9 mouse cellular contexts compared by ENCODE assay signal in the genomic region with DNA sequence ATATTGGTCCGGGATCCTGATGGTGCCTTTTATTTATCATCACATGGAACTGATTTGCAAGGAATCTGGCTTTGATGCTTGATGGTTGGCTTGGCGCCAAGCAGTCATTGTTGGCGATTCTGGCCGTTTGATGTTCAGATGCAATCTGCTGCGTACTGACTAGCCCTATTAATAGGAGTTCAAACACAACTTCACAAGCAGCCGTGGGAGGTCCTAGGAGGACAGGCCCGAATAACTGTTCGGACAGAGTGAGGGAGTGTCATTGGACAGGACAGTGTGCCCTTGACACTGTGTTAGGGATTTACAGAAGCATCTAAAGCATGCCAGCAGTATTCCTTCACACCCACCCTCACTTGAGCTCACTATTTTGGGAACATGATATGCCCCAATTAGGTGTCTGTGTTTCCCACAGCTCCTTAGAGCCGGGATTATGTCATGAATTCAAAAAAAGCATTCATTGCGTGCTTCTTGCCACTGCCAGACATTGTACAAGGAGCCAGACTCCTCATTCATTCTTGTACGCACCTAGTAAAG. TPM values are rescaled to one million over a fixed set of nuclear protein-coding genes. Genes with fewer than 3 reads are reported as not detected.
DNase-seq lines count a peak whose midpoint lies in the region; ATAC-seq lines count a peak whose summit lies in the region.
"Had no signal": no experiment of that assay in that cellular context is flagged by ENCODE, and none has a peak within 500 bp of the region (broad histone marks: within the 10 kb centered on the region; RNA-seq: fewer than 3 reads in every experiment).

No protein-coding gene starts in this region.

- 60% methylated on average over 11 of the region's 11 CpGs for WGBS in kidney, embryonic 15.5 days
- 29% methylated on average over 11 of the region's 11 CpGs for WGBS in forebrain, embryonic 12.5 days
- 60% methylated on average over 11 of the region's 11 CpGs for WGBS in hindbrain, embryonic 11.5 days
- 56% methylated on average over 11 of the region's 11 CpGs for WGBS in midbrain, embryonic 12.5 days

- no peak overlapping the region for H3K27ac ChIP-seq in kidney, embryonic 15.5 days
- 0 out of 2 replicates have a peak overlapping the region, but pooled peaks have one; percentile 37 for H3K27ac ChIP-seq in forebrain, embryonic 12.5 days
- H3K27ac ChIP-seq in hindbrain, embryonic 11.5 days (ENCODE audit: low read depth, low read length): no peak overlapping the region
- no peak overlapping the region for H3K27ac ChIP-seq in midbrain, embryonic 12.5 days (replicated peaks)

- H3K4me3 ChIP-seq in kidney, embryonic 15.5 days (replicated peaks): no peak overlapping the region
- no peak overlapping the region for H3K4me3 ChIP-seq in forebrain, embryonic 12.5 days (replicated peaks)
- no peak overlapping the region for H3K4me3 ChIP-seq in hindbrain, embryonic 11.5 days (ENCODE audit: low read depth, low read length)
- no peak overlapping the region for H3K4me3 ChIP-seq in midbrain, embryonic 12.5 days
- H3K4me3 ChIP-seq: erythroblast, embryonic 14.5 days had no signal

- no peaks in the 10 kb centered on the region for H3K4me1 ChIP-seq in kidney, embryonic 15.5 days
- peaks cover 8% of the 10 kb centered on the region for H3K4me1 ChIP-seq in forebrain, embryonic 12.5 days
- no peaks in the 10 kb centered on the region for H3K4me1 ChIP-seq in hindbrain, embryonic 11.5 days (replicated peaks; ENCODE audit: control insufficient read depth, insufficient read depth, low read length)
- peaks cover 5% of the 10 kb centered on the region; the same call in 1 of the 2 replicates for H3K4me1 ChIP-seq in midbrain, embryonic 12.5 days

- H3K9ac ChIP-seq in kidney, embryonic 15.5 days: no peak overlapping the region
- H3K9ac ChIP-seq in forebrain, embryonic 12.5 days: no peak overlapping the region
- H3K9ac ChIP-seq in hindbrain, embryonic 11.5 days (ENCODE audit: low read depth, low read length): no peak overlapping the region
- H3K9ac ChIP-seq in midbrain, embryonic 12.5 days (replicated peaks): no peak overlapping the region

- DNase-seq in kidney, postnatal 10 days: peak; percentile 22
- peak; percentile 25 for DNase-seq in hindbrain, embryonic 11.5 days (ENCODE audit: low spot score)
- DNase-seq in urinary bladder, adult 2 months (ENCODE audit: low spot score): no peak
- no peak for DNase-seq in kidney, adult 11 months
- no peak for DNase-seq in spleen, postnatal 14 days (ENCODE audit: low spot score in 2 of 2)

- no peaks in the 10 kb centered on the region for H3K27me3 ChIP-seq in kidney, embryonic 15.5 days
- H3K27me3 ChIP-seq in forebrain, embryonic 12.5 days: no peaks in the 10 kb centered on the region
- no peaks in the 10 kb centered on the region for H3K27me3 ChIP-seq in hindbrain, embryonic 11.5 days (ENCODE audit: control insufficient read depth, insufficient read depth, low read length)
- H3K27me3 ChIP-seq in midbrain, embryonic 12.5 days: no peaks in the 10 kb centered on the region

- H3K4me2 ChIP-seq in kidney, embryonic 15.5 days: no peak overlapping the region
- peak overlapping the region; percentile 32; the same call in 1 of the 2 replicates for H3K4me2 ChIP-seq in forebrain, embryonic 12.5 days
- no peak overlapping the region for H3K4me2 ChIP-seq in hindbrain, embryonic 11.5 days (replicated peaks; ENCODE audit: low read depth, low read length)
- no peak overlapping the region for H3K4me2 ChIP-seq in midbrain, embryonic 12.5 days (replicated peaks)

- H3K36me3 ChIP-seq in kidney, embryonic 15.5 days: no peaks in the 10 kb centered on the region
- no peaks in the 10 kb centered on the region for H3K36me3 ChIP-seq in forebrain, embryonic 12.5 days (replicated peaks)
- H3K36me3 ChIP-seq in hindbrain, embryonic 11.5 days (ENCODE audit: control insufficient read depth, insufficient read depth, low read length): no peaks in the 10 kb centered on the region
- H3K36me3 ChIP-seq in midbrain, embryonic 12.5 days: no peaks in the 10 kb centered on the region

- no peak for ATAC-seq in kidney, embryonic 15.5 days (replicated peaks; ENCODE audit: low FRiP score)
- peak; percentile 88 for ATAC-seq in forebrain, embryonic 12.5 days (ENCODE audit: low FRiP score)
- ATAC-seq in hindbrain, embryonic 11.5 days (ENCODE audit: low FRiP score): no peak
- ATAC-seq in midbrain, embryonic 12.5 days (ENCODE audit: low FRiP score, low read depth): peak; percentile 71

- H3K9me3 ChIP-seq in kidney, embryonic 15.5 days (replicated peaks): no peaks in the 10 kb centered on the region
- no peaks in the 10 kb centered on the region for H3K9me3 ChIP-seq in forebrain, embryonic 12.5 days
- no peaks in the 10 kb centered on the region for H3K9me3 ChIP-seq in hindbrain, embryonic 11.5 days (ENCODE audit: control insufficient read depth, low read length)
- no peaks in the 10 kb centered on the region for H3K9me3 ChIP-seq in midbrain, embryonic 12.5 days

RNA-seq across cellular contexts. Expression of a gene that starts 23.0 kb away (rescaled TPM):
- 18.4 and 21.1 TPM in 2 replicates for polyA plus RNA-seq in kidney, embryonic 15.5 days (2015; fragmentation: Nextera tagmentation; extraction: Ambion mirVana)
- polyA plus RNA-seq in forebrain, embryonic 12.5 days (2016; fragmentation: Nextera tagmentation; extraction: Ambion mirVana): 31.1 and 31.9 TPM in 2 replicates
- 13.8 and 14.1 TPM in 2 replicates for polyA plus RNA-seq in hindbrain, embryonic 11.5 days (2014; fragmentation: Nextera tagmentation; extraction: Ambion mirVana)
- polyA plus RNA-seq in midbrain, embryonic 12.5 days (2016; fragmentation: Nextera tagmentation; extraction: Ambion mirVana): 20.8 and 21.2 TPM in 2 replicates
- 17.0 and 18.3 TPM in 2 replicates for polyA plus RNA-seq in urinary bladder, adult 2 months (2012; rRNA removed)
- polyA plus RNA-seq: erythroblast, embryonic 14.5 days had no signal

Comparison
In these comparisons a context has a peak if more than half of its experiments do, and no peak if none do; other contexts are left out.
1. DNase-seq: peak in kidney, postnatal 10 days (single experiment) and hindbrain, embryonic 11.5 days (single experiment); none in urinary bladder, adult 2 months (single experiment), kidney, adult 11 months (single experiment) and spleen, postnatal 14 days (0 of 2).
2. ATAC-seq: peak in forebrain, embryonic 12.5 days (single experiment) and midbrain, embryonic 12.5 days (single experiment); none in kidney, embryonic 15.5 days (single experiment) and hindbrain, embryonic 11.5 days (single experiment).